Mouse (Mus musculus) adipocyte (in vitro differentiated cells): ENCODE results near the gene Them4.
A peak's percentile ranks its signal among the peaks of the same experiment; 100 is the strongest.
"Not testable (repeated sequence)": the region's sequence is repeated elsewhere in the genome, so short reads cannot be mapped to it uniquely, and the experiment has no call there.

Experiments
- DNase-seq: peaks from one replicate; pipeline ENCODE4 v3.0.0-alpha.2; 2016; ENCODE audit warnings: low spot score

Gene Them4

GRCm38 (mm10) chr3:94309633-94310363 lies at the start of gene Them4:
TSS of gene Them4 (plus strand) at chr3:94310089.
- DNase-seq = peak; percentile 98

- peak; percentile 32 for DNase-seq
Observed at GRCm38 (mm10) chr3:94260598-94260997, 49.3 kb upstream of the Them4 start.

- DNase-seq = not testable (repeated sequence)
Observed at GRCm38 (mm10) chr3:94263736-94264135, 46.2 kb upstream of the Them4 start, which contains the start of gene Gm4778. TSS of gene Gm4778 (plus strand) at chr3:94264036.

- DNase-seq = no peak
Observed at GRCm38 (mm10) chr3:94275991-94276390, 33.9 kb upstream of the Them4 start.

- no peak for DNase-seq
Observed at GRCm38 (mm10) chr3:94305457-94305856, 4.4 kb upstream of the Them4 start.

GRCm38 (mm10) chr3:94306975-94307374 lies 2.9 kb upstream of the Them4 start:
- DNase-seq = no peak

- no peak for DNase-seq
Observed at GRCm38 (mm10) chr3:94310491-94310890, 602 bp downstream of the Them4 start.

GRCm38 (mm10) chr3:94310911-94311310 lies 1.0 kb downstream of the Them4 start:
- DNase-seq = no peak

- DNase-seq = no peak
Observed at GRCm38 (mm10) chr3:94311376-94311775, 1.5 kb downstream of the Them4 start.

- no peak for DNase-seq
Observed at GRCm38 (mm10) chr3:94328681-94329080, 18.8 kb downstream of the Them4 start.

GRCm38 (mm10) chr3:94334442-94334841 lies 24.6 kb downstream of the Them4 start:
- no peak for DNase-seq

- DNase-seq = no peak
Observed at GRCm38 (mm10) chr3:94338522-94338921, 28.6 kb downstream of the Them4 start.

- DNase-seq = no peak
Observed at GRCm38 (mm10) chr3:94341959-94342422, 32.1 kb downstream of the Them4 start, which contains the start of gene Them5. TSS of gene Them5 (plus strand) at chr3:94342099.

- no peak for DNase-seq
Observed at GRCm38 (mm10) chr3:94342552-94342951, 32.7 kb downstream of the Them4 start.

GRCm38 (mm10) chr3:94344182-94344581 lies 34.3 kb downstream of the Them4 start:
- DNase-seq = no peak

GRCm38 (mm10) chr3:94344897-94345296 lies 35.0 kb downstream of the Them4 start:
- DNase-seq = no peak

- DNase-seq = no peak
Observed at GRCm38 (mm10) chr3:94348146-94348545, 38.3 kb downstream of the Them4 start.

- peak; percentile 33 for DNase-seq
Observed at GRCm38 (mm10) chr3:94360812-94361211, 50.9 kb downstream of the Them4 start.

GRCm38 (mm10) chr3:94362138-94362537 lies 52.2 kb downstream of the Them4 start, which contains the start of gene C2cd4d:
TSS of gene C2cd4d (plus strand) at chr3:94362438.
- no peak for DNase-seq

GRCm38 (mm10) chr3:94363291-94364153 lies 53.6 kb downstream of the Them4 start:
- DNase-seq = no peak

- no peak for DNase-seq
Observed at GRCm38 (mm10) chr3:94364154-94364526, 54.3 kb downstream of the Them4 start.

GRCm38 (mm10) chr3:94366761-94367160 lies 56.9 kb downstream of the Them4 start:
- peak; percentile 91 for DNase-seq

- DNase-seq = no peak
Observed at GRCm38 (mm10) chr3:94367511-94367910, 57.6 kb downstream of the Them4 start.
